Mouse (Mus musculus): ENCODE data around the gene Gstm4. TPM values are rescaled to one million over a fixed set of nuclear protein-coding genes. Genes with fewer than 3 reads are reported as not detected.
"Not testable (repeated sequence)": the region's sequence is repeated elsewhere in the genome, so short reads cannot be mapped to it uniquely, and the experiment has no call there.

Gene Gstm4
- polyA plus RNA-seq, 1 experiment from 2014 or later, result 15.4 TPM

DNA sequence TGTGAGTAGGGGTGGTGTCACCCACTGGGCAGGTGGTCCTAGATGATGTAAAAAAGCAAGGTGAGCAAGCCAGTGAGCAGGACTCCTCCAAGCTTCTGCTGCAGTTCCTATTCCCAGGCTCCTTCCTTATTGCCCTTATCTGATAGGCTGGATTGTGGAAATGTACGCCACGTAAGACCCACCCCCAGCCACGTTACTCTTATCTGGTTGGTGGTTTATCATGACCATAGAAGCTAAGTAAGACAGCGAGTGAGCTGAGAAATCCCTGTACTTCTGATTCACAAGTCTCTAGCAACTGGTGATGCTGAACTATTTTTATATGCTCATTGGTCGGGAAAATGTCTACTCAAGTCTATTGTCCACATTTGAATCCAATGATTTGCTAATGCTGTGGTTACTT is 18.6 kb downstream of the Gstm4 start:
- 84% methylated on average over 5 of the region's 5 CpGs for WGBS
- no peak for ATAC-seq (ENCODE audit: low FRiP score)
- Histone ChIP-seq H3K4me1 (replicated peaks) (no peaks in the 10 kb centered on the region), H3K4me2 (no peak overlapping the region), H3K27me3 (no peaks in the 10 kb centered on the region), H3K9me3 (no peaks in the 10 kb centered on the region), H3K36me3 (no peaks in the 10 kb centered on the region), H3K27ac (no peak overlapping the region), H3K9ac (no peak overlapping the region), H3K4me3 (no peak overlapping the region)

GRCm38 (mm10) chr3:108025318-108025717 is 19.4 kb downstream of the Gstm4 start:
- Histone ChIP-seq H3K9ac (no peak overlapping the region), H3K4me3 (no peak overlapping the region), H3K27ac (no peak overlapping the region), H3K36me3 (no peaks in the 10 kb centered on the region), H3K9me3 (no peaks in the 10 kb centered on the region), H3K27me3 (no peaks in the 10 kb centered on the region), H3K4me2 (no peak overlapping the region), H3K4me1 (replicated peaks) (no peaks in the 10 kb centered on the region)
- ATAC-seq (ENCODE audit: low FRiP score), result no peak
- whole genome bisulfite sequencing, result 86% methylated on average over 4 of the region's 4 CpGs

DNA sequence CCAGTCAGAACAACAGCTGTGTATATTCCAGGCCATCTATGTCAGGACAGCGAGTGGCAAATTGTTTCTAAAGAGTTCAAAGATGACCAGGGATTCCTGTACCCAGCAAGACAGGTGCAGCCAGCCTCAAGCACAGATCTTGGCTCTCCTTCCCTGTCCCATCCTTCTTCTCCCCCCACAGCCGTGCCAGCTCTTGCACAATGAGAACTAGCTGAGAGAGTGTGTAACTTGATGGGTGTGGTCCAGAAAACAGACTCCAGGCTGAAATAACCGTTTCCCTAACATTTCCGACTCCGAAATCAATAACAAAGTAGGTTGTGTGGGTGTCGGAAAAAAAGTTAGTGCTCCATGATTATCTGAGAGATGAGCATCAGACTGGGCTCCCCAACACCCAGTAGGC is 22.0 kb downstream of the Gstm4 start:
- H3K9me3 ChIP-seq, result no peaks in the 10 kb centered on the region
- ATAC-seq (ENCODE audit: low FRiP score), result no peak
- H3K9ac ChIP-seq, result no peak overlapping the region
- H3K36me3 ChIP-seq, result no peaks in the 10 kb centered on the region
- H3K4me3 ChIP-seq, result no peak overlapping the region
- 85% methylated on average over 6 of the region's 6 CpGs for WGBS
- H3K4me2 ChIP-seq, result no peak overlapping the region
- no peaks in the 10 kb centered on the region for H3K27me3 ChIP-seq
- H3K27ac ChIP-seq, result no peak overlapping the region
- H3K4me1 ChIP-seq (replicated peaks), result peaks cover 7% of the 10 kb centered on the region

GRCm38 (mm10) chr3:108020351-108021022 is 24.2 kb downstream of the Gstm4 start:
- 86% methylated on average over 11 of the region's 11 CpGs for WGBS
- not testable (repeated sequence) for H3K9me3 ChIP-seq; ATAC-seq (ENCODE audit: low FRiP score); H3K4me2 ChIP-seq; H3K9ac ChIP-seq; H3K27me3 ChIP-seq; H3K27ac ChIP-seq; H3K36me3 ChIP-seq; H3K4me3 ChIP-seq
- H3K4me1 ChIP-seq (replicated peaks), result peaks cover 20% of the 10 kb centered on the region

DNA sequence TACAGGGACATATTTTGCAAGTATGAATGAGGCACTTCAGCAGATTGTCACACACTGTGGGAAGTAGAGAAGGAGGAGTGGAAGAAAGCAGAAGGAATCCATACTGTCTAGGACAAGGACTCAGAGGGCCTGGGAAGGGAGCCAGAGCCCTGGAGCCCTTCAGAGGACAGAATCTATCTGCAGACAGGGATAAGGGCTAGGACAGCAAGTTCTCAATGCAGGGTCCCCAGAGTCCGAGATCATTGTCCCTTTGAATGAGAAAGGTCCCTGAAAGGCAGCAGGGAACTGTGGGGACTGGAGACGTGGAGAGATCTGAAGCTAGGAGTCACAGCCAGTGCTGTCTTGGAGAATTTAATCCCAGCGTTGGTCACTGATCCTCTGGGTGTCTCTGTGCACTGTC is 25.5 kb downstream of the Gstm4 start:
- H3K4me2 ChIP-seq; H3K27me3 ChIP-seq; H3K9ac ChIP-seq; H3K36me3 ChIP-seq; ATAC-seq (ENCODE audit: low FRiP score); H3K27ac ChIP-seq; H3K9me3 ChIP-seq; H3K4me3 ChIP-seq: not testable (repeated sequence)
- 64% methylated on average over 3 of the region's 3 CpGs for WGBS
- peaks cover 20% of the 10 kb centered on the region for H3K4me1 ChIP-seq (replicated peaks)

DNA sequence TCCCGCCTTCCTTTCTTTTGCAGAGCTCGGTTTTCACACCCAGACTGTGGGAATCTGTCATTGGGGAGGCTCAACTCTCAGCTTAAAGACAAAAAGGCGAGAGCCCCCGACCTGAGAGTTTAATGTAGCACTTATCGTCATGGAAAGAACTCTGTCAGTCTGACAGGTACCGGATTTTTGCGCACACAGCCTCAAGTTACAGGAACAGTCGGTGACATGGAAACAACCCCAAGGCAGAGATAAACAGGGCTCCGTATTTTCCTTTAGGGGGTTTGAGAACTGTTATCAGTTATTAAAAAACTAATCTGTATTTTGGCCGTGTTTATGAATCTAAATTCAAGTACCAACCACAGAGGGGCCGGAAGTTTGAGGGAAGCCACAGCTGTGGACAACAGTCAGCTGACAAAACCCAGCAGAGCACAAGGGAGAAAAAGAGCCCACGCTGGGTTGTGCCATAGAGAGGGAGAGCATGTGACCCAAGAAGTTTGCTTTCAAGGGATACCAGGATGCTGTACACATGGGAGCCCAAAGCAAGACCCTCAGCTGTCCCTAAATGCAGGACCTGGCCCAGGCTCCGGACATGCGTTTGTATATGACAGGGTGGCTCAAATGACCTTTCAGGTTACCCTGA is 26.4 kb downstream of the Gstm4 start:
- H3K27ac ChIP-seq, result peak overlapping the region; percentile 79
- peak overlapping the region; percentile 70 for H3K9ac ChIP-seq
- H3K4me1 ChIP-seq (replicated peaks), result peaks cover 20% of the 10 kb centered on the region
- no peaks in the 10 kb centered on the region for H3K27me3 ChIP-seq
- peak; percentile 25; the same call in 1 of the 2 replicates for ATAC-seq (ENCODE audit: low FRiP score)
- no peaks in the 10 kb centered on the region for H3K36me3 ChIP-seq
- H3K9me3 ChIP-seq, result no peaks in the 10 kb centered on the region
- peak overlapping the region; percentile 84 for H3K4me2 ChIP-seq
- H3K4me3 ChIP-seq, result peak overlapping the region; percentile 46
- WGBS, result 33% methylated on average over 14 of the region's 14 CpGs

DNA sequence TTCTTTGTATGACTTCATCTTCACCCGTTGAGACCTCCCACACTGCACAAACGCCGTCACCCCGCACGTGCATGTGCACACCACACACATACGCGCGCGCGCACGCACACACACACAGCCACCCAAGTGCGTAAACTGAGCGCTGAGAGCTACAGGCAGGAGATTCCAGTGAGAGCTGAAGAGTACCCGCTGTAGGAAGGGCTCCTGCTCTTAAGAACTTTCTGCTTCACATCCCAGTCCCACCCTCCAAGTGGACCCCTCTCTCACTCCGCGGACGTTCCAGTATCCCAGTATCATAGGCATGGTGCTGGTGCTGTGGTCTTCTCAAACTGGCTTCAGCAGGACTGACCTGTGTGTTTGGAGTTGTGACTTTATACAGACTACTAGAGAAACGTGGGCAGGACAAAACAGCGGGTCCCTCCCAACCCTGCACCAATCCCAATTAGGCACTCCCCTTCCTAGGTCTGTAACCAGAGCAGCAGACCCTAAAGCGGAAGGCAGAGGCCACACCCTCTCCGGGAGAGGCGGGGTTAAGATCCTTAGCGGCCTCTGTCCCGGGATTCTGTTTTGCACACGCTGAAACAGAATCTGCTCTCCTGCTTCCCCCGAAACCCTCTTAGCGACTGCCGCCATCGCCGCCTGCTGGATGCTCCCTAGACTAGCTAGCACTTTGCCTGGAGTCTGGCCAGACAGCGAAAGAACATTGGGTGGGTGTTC is 27.1 kb downstream of the Gstm4 start, which contains the start of gene Gstm1:
TSS of gene Gstm1 (minus strand) at position 501 of the 717 bp plus-strand sequence.
- Histone ChIP-seq H3K4me1 (replicated peaks) (peaks cover 20% of the 10 kb centered on the region), H3K9me3 (no peaks in the 10 kb centered on the region), H3K9ac (peak within 1 kb of the TSS; percentile 70), H3K4me2 (peak within 1 kb of the TSS; percentile 84), H3K4me3 (peak within 1 kb of the TSS; percentile 46), H3K27me3 (no peaks in the 10 kb centered on the region), H3K36me3 (no peaks in the 10 kb centered on the region), H3K27ac (peak within 1 kb of the TSS; percentile 79)
- peak; percentile 94 for ATAC-seq (ENCODE audit: low FRiP score)
- WGBS, result under 1% methylated on average over 31 of the region's 31 CpGs

GRCm38 (mm10) chr3:108016468-108016867 is 28.2 kb downstream of the Gstm4 start:
- Histone ChIP-seq H3K9ac (peak overlapping the region; percentile 70), H3K4me3 (0 out of 2 replicates have a peak overlapping the region, but pooled peaks have one; percentile 46), H3K4me2 (peak overlapping the region; percentile 84), H3K4me1 (replicated peaks) (peaks cover 23% of the 10 kb centered on the region)
- H3K27me3 ChIP-seq; H3K36me3 ChIP-seq; H3K27ac ChIP-seq; H3K9me3 ChIP-seq; ATAC-seq (ENCODE audit: low FRiP score): not testable (repeated sequence)
- WGBS, result 89% methylated on average over 5 of the region's 5 CpGs

- no peaks in the 10 kb centered on the region for H3K27me3 ChIP-seq
- ATAC-seq (ENCODE audit: low FRiP score), result no peak
- WGBS, result 94% methylated on average over 2 of the region's 2 CpGs
- peaks cover 28% of the 10 kb centered on the region for H3K4me1 ChIP-seq (replicated peaks)
- H3K4me3 ChIP-seq, result no peak overlapping the region
- no peak overlapping the region for H3K9ac ChIP-seq
- no peak overlapping the region for H3K27ac ChIP-seq
- no peaks in the 10 kb centered on the region for H3K9me3 ChIP-seq
- H3K4me2 ChIP-seq, result no peak overlapping the region
- no peaks in the 10 kb centered on the region for H3K36me3 ChIP-seq
Observed at GRCm38 (mm10) chr3:108014974-108015346, 29.7 kb downstream of the Gstm4 start.

DNA sequence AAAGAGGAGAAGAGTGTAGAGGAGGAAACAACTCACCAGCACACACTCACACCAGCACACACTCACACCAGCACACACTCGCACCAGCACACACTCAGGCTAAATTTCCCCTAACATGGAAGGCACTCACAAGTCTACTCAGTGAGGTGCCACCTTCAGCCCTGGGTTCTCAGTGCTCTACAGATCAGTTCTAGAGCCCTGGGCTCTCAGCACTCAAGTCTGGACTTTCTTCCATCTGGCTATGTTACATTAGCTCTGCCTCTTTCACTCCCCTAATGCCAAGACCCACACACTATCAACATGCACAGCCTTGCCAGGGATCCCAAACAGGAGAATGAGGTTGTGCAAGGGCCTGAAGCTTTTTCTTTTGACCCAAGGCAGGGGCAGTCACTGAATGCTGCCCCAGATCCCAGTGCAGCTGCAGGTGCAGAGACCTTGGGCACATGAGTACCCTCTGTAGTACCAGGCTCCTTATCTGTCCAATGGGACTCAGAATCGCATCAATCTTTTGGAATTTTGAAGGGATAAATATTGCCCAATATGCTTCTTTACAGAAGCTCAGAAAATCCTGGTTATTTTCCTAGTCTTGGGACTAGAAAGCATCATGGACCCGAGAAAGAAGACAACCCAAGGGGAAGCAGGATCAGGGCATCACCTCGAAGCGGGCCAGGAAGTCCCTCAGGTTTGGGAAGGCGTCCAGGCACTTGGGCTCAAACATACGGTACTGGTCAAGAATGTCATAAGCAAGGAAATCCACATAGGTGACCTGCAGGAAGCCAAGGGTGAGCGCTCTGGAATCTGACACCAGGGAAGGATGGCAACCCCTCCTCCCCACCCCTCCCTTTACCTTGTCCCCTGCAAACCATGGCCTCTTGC is 30.4 kb downstream of the Gstm4 start:
- Histone ChIP-seq H3K4me1 (replicated peaks) (peaks cover 28% of the 10 kb centered on the region), H3K4me3 (no peak overlapping the region), H3K4me2 (no peak overlapping the region), H3K36me3 (no peaks in the 10 kb centered on the region), H3K27me3 (no peaks in the 10 kb centered on the region), H3K9ac (no peak overlapping the region), H3K9me3 (no peaks in the 10 kb centered on the region), H3K27ac (no peak overlapping the region)
- no peak for ATAC-seq (ENCODE audit: low FRiP score)
- 88% methylated on average over 8 of the region's 8 CpGs for WGBS

DNA sequence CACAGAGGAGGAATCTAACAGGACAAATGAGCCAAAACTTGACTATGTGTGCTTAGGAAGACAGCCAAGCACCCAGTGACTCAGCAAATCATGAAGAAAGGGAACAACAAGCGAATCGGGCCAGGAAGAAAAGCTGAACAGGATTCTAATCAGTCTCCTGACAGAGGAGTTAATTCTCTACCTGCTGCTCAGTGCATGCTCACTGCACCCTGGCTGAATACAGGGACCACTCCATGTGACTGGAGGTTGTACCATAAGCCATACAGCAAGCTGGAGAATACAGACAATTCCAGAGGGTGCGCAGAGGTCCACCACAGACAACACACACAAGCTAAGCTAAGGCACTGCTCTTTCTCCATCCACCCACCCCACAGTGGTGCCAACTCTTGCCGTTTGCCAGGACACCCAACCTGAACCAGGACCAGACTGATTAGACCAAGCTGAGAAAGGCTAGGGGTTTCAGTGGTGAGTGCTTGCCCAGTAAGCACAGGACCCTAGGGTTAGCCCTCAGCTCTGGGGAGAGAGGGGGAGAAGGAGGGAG is 31.3 kb downstream of the Gstm4 start:
- no peak overlapping the region for H3K4me2 ChIP-seq
- H3K36me3 ChIP-seq, result no peaks in the 10 kb centered on the region
- no peaks in the 10 kb centered on the region for H3K27me3 ChIP-seq
- H3K9ac ChIP-seq, result no peak overlapping the region
- 82% methylated on average over 4 of the region's 4 CpGs for WGBS
- peaks cover 25% of the 10 kb centered on the region for H3K4me1 ChIP-seq (replicated peaks)
- no peaks in the 10 kb centered on the region for H3K9me3 ChIP-seq
- no peak overlapping the region for H3K4me3 ChIP-seq
- no peak overlapping the region for H3K27ac ChIP-seq
- ATAC-seq (ENCODE audit: low FRiP score), result no peak

GRCm38 (mm10) chr3:108011558-108011957 is 33.1 kb downstream of the Gstm4 start:
- Histone ChIP-seq H3K27me3 (no peaks in the 10 kb centered on the region), H3K36me3 (no peaks in the 10 kb centered on the region), H3K4me3 (no peak overlapping the region), H3K9ac (no peak overlapping the region), H3K4me1 (replicated peaks) (peaks cover 11% of the 10 kb centered on the region), H3K27ac (no peak overlapping the region), H3K4me2 (no peak overlapping the region), H3K9me3 (no peaks in the 10 kb centered on the region)
- peak; percentile 63 for ATAC-seq (ENCODE audit: low FRiP score)
- 28% methylated on average over 3 of the region's 3 CpGs for WGBS

Data from hindbrain, embryonic 13.5 days (tissue).